Mouse (Mus musculus): ENCODE measurements around the gene Rdh8.
"Not testable (repeated sequence)": the region's sequence is repeated elsewhere in the genome, so short reads cannot be mapped to it uniquely, and the experiment has no call there.

The Rdh8 gene

GRCm38 (mm10) chr9:20818236-20818635 lies at the start of gene Rdh8:
Gene Rdh8 (plus strand): TSS chr9:20818503.
- no peak for DNase-seq

DNA sequence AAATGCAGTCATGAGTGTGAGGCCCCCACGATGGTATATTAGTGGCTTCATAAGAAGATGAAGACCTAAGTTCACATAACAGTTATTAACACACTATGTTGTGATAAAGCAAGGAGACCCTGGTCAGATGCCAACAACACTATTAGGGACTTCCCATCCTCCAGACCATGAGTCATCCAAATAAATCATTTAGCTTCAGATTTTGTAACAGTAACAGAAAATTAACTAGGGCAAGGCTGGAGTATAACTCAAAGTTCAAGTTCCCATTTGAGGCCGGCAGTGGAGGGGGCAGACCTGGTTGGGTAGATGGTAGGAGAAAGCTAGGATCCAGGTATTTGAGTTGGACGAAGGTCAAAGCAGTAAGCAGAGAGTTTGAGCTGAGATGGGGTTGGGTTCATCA lies 37.0 kb upstream of the Rdh8 start:
- peak; percentile 60 for DNase-seq

GRCm38 (mm10) chr9:20785055-20785454 lies 33.2 kb upstream of the Rdh8 start:
- no peak for DNase-seq

- no peak for DNase-seq
These were observed 30.3 kb upstream of the Rdh8 start for GRCm38 (mm10) chr9:20787992-20788391.

GRCm38 (mm10) chr9:20789651-20790050 lies 28.7 kb upstream of the Rdh8 start:
- peak; percentile 14 for DNase-seq

GRCm38 (mm10) chr9:20790345-20790744 lies 28.0 kb upstream of the Rdh8 start:
- DNase-seq = no peak

DNA sequence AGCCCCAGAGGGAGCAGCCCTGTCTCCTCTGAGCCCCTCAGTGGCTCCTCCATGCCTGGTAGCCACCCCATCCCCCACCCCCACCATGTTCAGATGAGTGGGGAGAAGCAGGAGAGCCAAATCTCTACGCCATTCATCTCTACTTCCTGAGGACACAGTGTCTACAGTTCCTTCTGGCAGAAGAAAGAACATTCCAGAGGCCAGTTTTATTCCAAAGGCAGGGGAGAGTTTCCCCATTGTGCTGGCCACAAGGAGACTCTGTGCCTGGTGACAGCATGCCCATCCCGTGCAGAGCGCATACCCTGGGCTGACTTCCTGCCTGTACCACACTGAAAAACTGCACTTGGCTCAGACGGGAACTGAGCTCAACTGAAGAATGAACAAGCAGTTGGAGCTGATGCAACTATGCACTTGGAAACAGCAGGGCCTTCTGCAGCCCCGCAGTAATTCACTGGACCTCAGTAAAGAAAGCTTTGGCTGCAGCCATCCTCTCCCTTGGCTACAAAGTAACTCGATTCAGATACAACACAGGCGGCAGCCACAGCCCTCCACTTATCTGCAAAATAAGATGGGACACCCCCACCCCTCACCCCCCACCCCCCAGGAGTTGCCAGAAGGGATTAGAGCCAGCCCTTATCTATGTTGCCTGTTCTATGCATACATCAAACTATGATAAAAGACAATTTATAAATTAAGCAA lies 24.0 kb upstream of the Rdh8 start:
- peak; percentile 28 for DNase-seq

- DNase-seq = peak; percentile 73
These were observed 13.8 kb upstream of the Rdh8 start for GRCm38 (mm10) chr9:20804266-20805158.

- no peak for DNase-seq
These were observed 13.2 kb upstream of the Rdh8 start for GRCm38 (mm10) chr9:20805159-20805495.

DNA sequence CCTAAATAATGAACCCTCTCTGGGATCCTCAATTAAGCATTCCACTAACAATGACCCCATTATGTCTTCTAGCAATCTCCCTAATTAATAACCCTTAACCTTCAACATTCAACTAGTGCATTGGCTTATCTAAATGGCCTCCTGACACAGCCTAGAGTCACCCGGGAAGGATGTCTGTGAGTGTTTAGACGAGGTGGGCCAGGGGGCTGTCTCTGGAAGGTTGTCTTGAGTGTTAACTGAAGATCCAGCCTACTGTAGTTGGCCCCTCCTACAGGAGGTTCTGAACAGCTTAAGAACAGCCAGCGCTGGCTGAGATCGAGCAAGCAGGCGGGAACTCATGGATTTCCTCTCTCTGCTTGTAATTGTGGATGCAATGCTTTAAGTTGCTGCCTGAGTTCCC lies 12.6 kb upstream of the Rdh8 start:
- DNase-seq = no peak

DNA sequence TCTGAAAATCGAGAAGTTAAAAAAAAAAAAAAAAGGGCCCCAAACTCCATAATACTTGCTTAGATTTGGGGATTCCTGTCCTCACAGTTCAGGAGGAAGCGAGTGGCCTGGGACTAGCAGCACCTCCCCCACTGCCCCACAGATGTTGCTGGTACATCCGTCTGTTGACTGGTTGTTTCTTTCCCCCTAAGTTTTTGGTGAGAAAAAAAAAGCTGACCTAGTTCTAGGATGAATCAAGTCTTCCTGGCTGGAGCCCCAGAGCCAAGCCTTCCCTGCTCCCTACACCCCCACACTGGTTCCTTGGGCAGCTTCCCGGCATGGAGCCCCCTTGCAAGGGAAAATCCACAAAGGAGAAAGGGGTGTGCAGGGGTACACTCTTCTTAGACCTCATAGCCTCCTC lies 8.0 kb upstream of the Rdh8 start:
- no peak for DNase-seq

DNA sequence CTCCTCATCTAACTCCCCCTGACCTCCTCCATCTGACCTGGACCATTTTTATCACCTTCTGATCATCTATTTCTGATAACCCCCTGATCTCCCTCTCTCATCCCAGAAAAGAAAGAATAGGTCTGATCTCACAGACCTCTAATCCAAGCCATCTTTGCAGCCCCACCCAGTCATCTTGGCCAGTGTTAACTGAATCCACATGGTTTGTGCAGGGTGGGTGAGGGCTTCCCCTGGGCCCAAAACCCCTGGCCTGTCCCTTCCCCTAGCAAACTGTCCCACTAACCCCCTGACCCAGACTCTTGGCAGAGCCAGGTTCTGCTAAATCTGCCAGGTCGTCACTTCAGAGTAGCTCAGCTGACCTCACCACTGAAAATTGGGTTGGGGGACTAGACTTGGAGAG lies 7.5 kb upstream of the Rdh8 start:
- no peak for DNase-seq

- DNase-seq = no peak
These were observed 5.6 kb upstream of the Rdh8 start for GRCm38 (mm10) chr9:20812537-20813271.

GRCm38 (mm10) chr9:20814521-20815272 lies 3.6 kb upstream of the Rdh8 start, which contains the start of gene Col5a3:
Gene Col5a3 (minus strand): TSS chr9:20815067.
- DNase-seq = peak; percentile 14

DNA sequence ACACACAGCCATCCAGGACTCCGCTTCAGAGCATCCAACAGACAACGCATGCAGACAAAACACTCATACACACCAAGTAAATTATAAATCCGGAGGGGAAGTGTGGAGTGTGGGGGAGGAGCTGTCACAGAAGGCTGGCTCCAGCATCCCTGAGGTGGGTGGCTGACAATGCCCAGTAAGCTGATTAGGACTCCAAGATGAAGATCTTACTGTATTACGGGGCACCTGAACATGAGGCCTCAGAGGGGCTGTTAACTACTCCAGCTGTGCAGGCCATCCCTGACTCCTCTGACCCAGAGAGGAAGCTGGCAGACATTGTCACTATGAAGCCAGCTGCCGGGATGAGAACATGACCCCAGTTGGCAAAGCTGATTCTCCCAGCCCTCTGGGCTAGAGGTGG lies 1.7 kb downstream of the Rdh8 start:
- DNase-seq = no peak

DNA sequence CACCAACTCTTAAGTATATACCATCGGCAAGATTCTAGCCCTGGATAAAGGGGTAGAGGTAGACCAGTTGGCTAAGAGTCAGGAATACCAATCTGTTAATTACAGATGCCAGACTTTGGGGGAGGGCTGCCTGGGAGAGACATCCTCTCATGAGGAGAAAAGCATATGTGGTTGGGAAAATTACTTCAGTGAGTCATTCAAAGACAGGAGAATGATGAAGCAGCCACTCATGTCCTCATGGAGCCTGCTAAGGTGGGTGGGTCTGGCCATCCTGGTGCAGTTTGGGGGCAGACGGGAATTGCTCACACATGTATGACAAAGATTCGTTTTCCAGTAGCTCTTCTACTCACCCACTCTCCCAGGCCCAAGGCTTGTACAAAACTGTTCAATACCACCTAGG lies 4.5 kb downstream of the Rdh8 start:
- no peak for DNase-seq

GRCm38 (mm10) chr9:20825781-20826180 lies 7.5 kb downstream of the Rdh8 start:
- no peak for DNase-seq

GRCm38 (mm10) chr9:20828127-20828526 lies 9.8 kb downstream of the Rdh8 start:
- no peak for DNase-seq

- peak; percentile 90 for DNase-seq
These were observed 12.8 kb downstream of the Rdh8 start for GRCm38 (mm10) chr9:20830901-20831643.

DNA sequence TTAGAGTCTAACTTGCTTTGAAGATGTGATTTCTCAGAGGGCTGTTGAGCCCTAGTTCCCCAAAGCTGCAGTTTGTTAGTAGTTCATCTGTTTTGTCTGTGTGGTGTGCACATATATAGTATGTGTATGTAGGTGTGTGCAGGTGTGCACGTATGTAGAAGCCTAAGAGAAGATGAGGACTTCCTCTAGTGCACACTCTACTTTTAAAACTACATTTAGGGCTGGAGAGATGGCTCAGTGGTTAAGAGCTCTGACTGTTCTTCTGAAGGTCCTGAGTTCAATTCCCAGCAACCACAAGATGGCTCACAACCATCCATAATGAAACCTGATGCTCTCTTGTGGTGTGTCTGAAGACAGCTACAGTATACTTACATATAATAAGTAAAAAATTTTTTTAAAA lies 16.6 kb downstream of the Rdh8 start:
- no peak for DNase-seq

GRCm38 (mm10) chr9:20835431-20835954 lies 17.2 kb downstream of the Rdh8 start:
- DNase-seq = not testable (repeated sequence)

Measured in kidney, adult 11 months (tissue).